In genomic region chr1:135669803-135670202, GRCm38 (mm10) we compare ENCODE assay signal across 8 mouse cellular contexts. TPM values are rescaled to one million over a fixed set of nuclear protein-coding genes. Genes with fewer than 3 reads are reported as not detected.
DNase-seq lines count a peak whose midpoint lies in the region; ATAC-seq and TF ChIP-seq lines count a peak whose summit lies in the region.

No protein-coding gene starts in this region.

- H3K4me2 ChIP-seq in kidney, embryonic 14.5 days (replicated peaks; ENCODE audit: low read depth, low read length) = no peak overlapping the region
- H3K4me2 ChIP-seq in midbrain, embryonic 12.5 days (replicated peaks) = no peak overlapping the region

- H3K36me3 ChIP-seq in kidney, embryonic 14.5 days (ENCODE audit: control insufficient read depth, insufficient read depth, low read length) = no peaks in the 10 kb centered on the region
- no peaks in the 10 kb centered on the region for H3K36me3 ChIP-seq in kidney, adult 2 months (ENCODE audit: control insufficient read depth, insufficient read depth, low read length)
- H3K36me3 ChIP-seq in midbrain, embryonic 12.5 days = no peaks in the 10 kb centered on the region

- no peak for ATAC-seq in kidney, embryonic 14.5 days (ENCODE audit: low FRiP score, low TSS enrichment)
- ATAC-seq in midbrain, embryonic 12.5 days (ENCODE audit: low FRiP score, low read depth) = 0 out of 2 replicates have a peak, but pooled peaks have one; percentile 7

- WGBS in kidney, embryonic 14.5 days = 55% methylated on average over 7 of the region's 7 CpGs
- 42% methylated on average over 7 of the region's 7 CpGs for WGBS in kidney, adult 2 months
- 85% methylated on average over 7 of the region's 7 CpGs for WGBS in midbrain, embryonic 12.5 days

- H3K27me3 ChIP-seq in kidney, embryonic 14.5 days (ENCODE audit: control insufficient read depth, insufficient read depth, low read length) = no peaks in the 10 kb centered on the region
- H3K27me3 ChIP-seq in kidney, adult 2 months (replicated peaks; ENCODE audit: control insufficient read depth, insufficient read depth, low read length) = no peaks in the 10 kb centered on the region
- H3K27me3 ChIP-seq in midbrain, embryonic 12.5 days = 0 out of 2 replicates have a peak, but pooled peaks cover 3% of the 10 kb centered on the region

- H3K27ac ChIP-seq in kidney, embryonic 14.5 days (ENCODE audit: low read depth, low read length) = no peak overlapping the region
- H3K27ac ChIP-seq in kidney, adult 2 months (ENCODE audit: insufficient read depth, low read depth, low read length) = no peak overlapping the region
- H3K27ac ChIP-seq in midbrain, embryonic 12.5 days (replicated peaks) = no peak overlapping the region

- H3K4me3 ChIP-seq in kidney, embryonic 14.5 days (ENCODE audit: low read length) = no peak overlapping the region
- H3K4me3 ChIP-seq in kidney, adult 2 months (ENCODE audit: insufficient read depth, low read depth, low read length) = no peak overlapping the region
- no peak overlapping the region for H3K4me3 ChIP-seq in midbrain, embryonic 12.5 days

- no peaks in the 10 kb centered on the region for H3K9me3 ChIP-seq in kidney, embryonic 14.5 days (ENCODE audit: control insufficient read depth, low read length)
- no peaks in the 10 kb centered on the region for H3K9me3 ChIP-seq in midbrain, embryonic 12.5 days

- H3K4me1 ChIP-seq in kidney, embryonic 14.5 days (ENCODE audit: control insufficient read depth, insufficient read depth, low read length) = peaks cover 22% of the 10 kb centered on the region
- H3K4me1 ChIP-seq in kidney, adult 2 months (ENCODE audit: control insufficient read depth, insufficient read depth, low read length) = no peaks in the 10 kb centered on the region
- peaks cover 16% of the 10 kb centered on the region for H3K4me1 ChIP-seq in midbrain, embryonic 12.5 days

- TF ChIP-seq POLR2A in kidney, adult 2 months (IDR thresholded peaks at IDR 0.05; ENCODE audit: low read depth, low read length) = no peak

- no peak overlapping the region for H3K9ac ChIP-seq in kidney, embryonic 14.5 days (ENCODE audit: low read depth, low read length)
- H3K9ac ChIP-seq in midbrain, embryonic 12.5 days (replicated peaks) = no peak overlapping the region

- no peak for TF ChIP-seq CTCF in kidney, adult 2 months (conservative IDR thresholded peaks at IDR 0.05; ENCODE audit: insufficient read depth, insufficient read length, low read depth, low read length)

- DNase-seq in kidney, adult 11 months = peak; percentile 73
- DNase-seq in NIH3T3 (ENCODE audit: low read depth) = peak; percentile 64
- DNase-seq in gastrocnemius, postnatal 10 days = peak; percentile 55
- peak; percentile 89 for DNase-seq in kidney, adult 2 months
- DNase-seq in thymus, postnatal 14 days = no peak
- DNase-seq in cerebellum, adult 18-20 months = no peak

RNA-seq across cellular contexts. Expression of gene Csrp1, which starts 50.1 kb away (rescaled TPM):
- polyA plus RNA-seq in kidney, embryonic 14.5 days (2014; fragmentation: Nextera tagmentation; extraction: Ambion mirVana) = 109 and 114 TPM in 2 replicates
- 10 to 100 TPM; 63.5 to 70.3 TPM for total RNA-seq in gastrocnemius, postnatal 10 days (2021)
- 122 and 124 TPM in 2 replicates for polyA plus RNA-seq in kidney, adult 2 months (2012; rRNA removed)
- 35.6 and 41.0 TPM in 2 replicates for polyA plus RNA-seq in midbrain, embryonic 12.5 days (2016; fragmentation: Nextera tagmentation; extraction: Ambion mirVana)

Comparison
In these comparisons a context has a peak if more than half of its experiments do, and no peak if none do; other contexts are left out.
1. DNase-seq: peak in kidney, adult 11 months (single experiment), NIH3T3 (single experiment), gastrocnemius, postnatal 10 days (single experiment) and kidney, adult 2 months (single experiment); none in thymus, postnatal 14 days (single experiment) and cerebellum, adult 18-20 months (0 of 2).